Mouse (Mus musculus) Muller cell, postnatal 12 days (primary cell): ENCODE results near the gene Rad51.

ENCODE experiments used
- DNase-seq: peaks from one replicate; pipeline ENCODE4 v3.0.0-alpha.2; 2015; ENCODE audit errors: inconsistent ontology term

Gene Rad51

GRCm38 (mm10) chr2:119163999-119164398 lies 51.4 kb downstream of the Rad51 start:
- DNase-seq: no peak

GRCm38 (mm10) chr2:119165401-119165800 lies 52.8 kb downstream of the Rad51 start:
- DNase-seq: no peak

- DNase-seq: peak; percentile 84
Observed at GRCm38 (mm10) chr2:119166901-119167865, 54.6 kb downstream of the Rad51 start, which contains the start of gene Gchfr. Gene Gchfr (plus strand): TSS chr2:119167773.

- no peak for DNase-seq
Observed at GRCm38 (mm10) chr2:119167866-119168256, 55.3 kb downstream of the Rad51 start.

- no peak for DNase-seq
Observed at GRCm38 (mm10) chr2:119170282-119170681, 57.7 kb downstream of the Rad51 start.

- DNase-seq: no peak
Observed at GRCm38 (mm10) chr2:119171574-119171973, 59.0 kb downstream of the Rad51 start.

GRCm38 (mm10) chr2:119172446-119172845 lies 59.9 kb downstream of the Rad51 start:
- DNase-seq: no peak

GRCm38 (mm10) chr2:119172862-119173576 lies 60.4 kb downstream of the Rad51 start:
- DNase-seq: peak; percentile 70

GRCm38 (mm10) chr2:119173991-119174651 lies 61.5 kb downstream of the Rad51 start, which contains the start of gene Gm14137:
Gene Gm14137 (plus strand): TSS chr2:119174509.
- peak; percentile 91 for DNase-seq

- DNase-seq: no peak
Observed at GRCm38 (mm10) chr2:119174866-119175265, 62.3 kb downstream of the Rad51 start.

GRCm38 (mm10) chr2:119175614-119176013 lies 63.0 kb downstream of the Rad51 start:
- no peak for DNase-seq

GRCm38 (mm10) chr2:119176761-119177160 lies 64.2 kb downstream of the Rad51 start:
- no peak for DNase-seq

GRCm38 (mm10) chr2:119177384-119177939 lies 64.9 kb downstream of the Rad51 start:
- no peak for DNase-seq

- no peak for DNase-seq
Observed at GRCm38 (mm10) chr2:119182914-119183313, 70.3 kb downstream of the Rad51 start.

- DNase-seq: peak; percentile 78
Observed at GRCm38 (mm10) chr2:119189029-119189710, 76.6 kb downstream of the Rad51 start.

GRCm38 (mm10) chr2:119190969-119191368 lies 78.4 kb downstream of the Rad51 start:
- no peak for DNase-seq

- DNase-seq: no peak
Observed at GRCm38 (mm10) chr2:119194140-119194539, 81.5 kb downstream of the Rad51 start.

GRCm38 (mm10) chr2:119196316-119197108 lies 83.9 kb downstream of the Rad51 start:
- no peak for DNase-seq
